Mouse (Mus musculus) hindbrain, embryonic 11.5 days (tissue): ENCODE data around the gene Coq10b. TPM values are rescaled to one million over a fixed set of nuclear protein-coding genes. Genes with fewer than 3 reads are reported as not detected.

Experiments used
- ATAC-seq: fragments of 200-750 bp; cut with Nextera tagmentation; 2 replicates; pipeline ENCODE4 v1.8.0; 2017; ENCODE audit warnings: mild to moderate bottlenecking, moderate TSS enrichment, moderate library complexity; ENCODE audit not compliant: low FRiP score
- DNase-seq: peaks from one replicate; pipeline ENCODE4 v3.0.0-alpha.2; 2015; ENCODE audit warnings: low spot score
- H3K27ac ChIP-seq: fragments of 300-500 bp; sonication (generic); 2 replicates; pipeline ENCODE4 v1.5.1; 2014; ENCODE audit warnings: mild to moderate bottlenecking, low read depth, low read length
- H3K27me3 ChIP-seq: fragments of 300-500 bp; sonication (generic); 2 replicates; pipeline ENCODE4 v1.6.1; 2014; ENCODE audit warnings: mild to moderate bottlenecking, low read length, moderate library complexity, mixed read lengths; ENCODE audit not compliant: control insufficient read depth, insufficient read depth
- H3K36me3 ChIP-seq: fragments of 300-500 bp; sonication (generic); 2 replicates; pipeline ENCODE4 v1.6.1; 2014; ENCODE audit warnings: mild to moderate bottlenecking, low read length, moderate library complexity, mixed read lengths; ENCODE audit not compliant: control insufficient read depth, insufficient read depth
- H3K4me1 ChIP-seq: fragments of 300-500 bp; sonication (generic); replicated peaks from 2 replicates; pipeline ENCODE4 v1.6.1; 2014; ENCODE audit warnings: low read length, mixed read lengths; ENCODE audit not compliant: control insufficient read depth, insufficient read depth
- H3K4me2 ChIP-seq: fragments of 300-500 bp; sonication (generic); replicated peaks from 2 replicates; pipeline ENCODE4 v1.6.1; 2014; ENCODE audit warnings: mild to moderate bottlenecking, low read depth, low read length
- H3K4me3 ChIP-seq: fragments of 300-500 bp; sonication (generic); 2 replicates; pipeline ENCODE4 v1.5.1; 2014; ENCODE audit warnings: low read depth, low read length
- H3K9ac ChIP-seq: fragments of 300-500 bp; sonication (generic); 2 replicates; pipeline ENCODE4 v1.6.1; 2014; ENCODE audit warnings: low read depth, low read length
- H3K9me3 ChIP-seq: fragments of 300-500 bp; sonication (generic); 2 replicates; pipeline ENCODE4 v1.6.1; 2016; ENCODE audit warnings: low read length; ENCODE audit not compliant: control insufficient read depth
- WGBS: fragments of 180-500 bp; shearing (Covaris S2); extraction: QIAGEN DNeasy Blood & Tissue Kit; methylation state at CpG from one replicate; pipeline ENCODE4 v1.1.7; 2014; 5-methylcytosine and 5-hydroxymethylcytosine counted together
- polyA plus RNA-seq: library from polyadenylated mRNA; unstranded; fragments of >200 nt; fragmentation: Nextera tagmentation; extraction: Ambion mirVana; gene quantifications from 2 replicates; pipeline ENCODE4 v1.2.1, GENCODE M21; 2014

The Coq10b gene
- polyA plus RNA-seq, 1 experiment from 2014 or later, result 41.4 TPM

- Histone ChIP-seq H3K27me3 (no peaks in the 10 kb centered on the region), H3K4me2 (no peak overlapping the region), H3K27ac (no peak overlapping the region), H3K9ac (no peak overlapping the region), H3K36me3 (peaks cover 6% of the 10 kb centered on the region; the same call in 1 of the 2 replicates), H3K4me3 (no peak overlapping the region), H3K4me1 (no peaks in the 10 kb centered on the region), H3K9me3 (no peaks in the 10 kb centered on the region)
- ATAC-seq, result no peak
- WGBS, result 79% methylated on average over 5 of the region's 5 CpGs
- DNase-seq, result no peak
These were observed 23.3 kb downstream of the Coq10b start for GRCm38 (mm10) chr1:55075652-55076394.

- Histone ChIP-seq H3K9ac (no peak overlapping the region), H3K36me3 (peaks cover 6% of the 10 kb centered on the region; the same call in 1 of the 2 replicates), H3K27me3 (no peaks in the 10 kb centered on the region), H3K4me1 (no peaks in the 10 kb centered on the region), H3K27ac (no peak overlapping the region), H3K9me3 (no peaks in the 10 kb centered on the region), H3K4me2 (no peak overlapping the region), H3K4me3 (no peak overlapping the region)
- no peak for ATAC-seq
- DNase-seq, result no peak
These were observed 23.8 kb downstream of the Coq10b start for GRCm38 (mm10) chr1:55076395-55076743.

GRCm38 (mm10) chr1:55076849-55077516, 24.4 kb downstream of the Coq10b start:
- no peak overlapping the region for H3K27ac ChIP-seq
- ATAC-seq (peak; percentile 22; the same call in 1 of the 2 replicates), DNase-seq (no peak)
- H3K4me3 ChIP-seq, result no peak overlapping the region
- H3K9ac ChIP-seq, result no peak overlapping the region
- H3K9me3 ChIP-seq, result no peaks in the 10 kb centered on the region
- H3K27me3 ChIP-seq, result no peaks in the 10 kb centered on the region
- peaks cover 6% of the 10 kb centered on the region; the same call in 1 of the 2 replicates for H3K36me3 ChIP-seq
- H3K4me1 ChIP-seq, result no peaks in the 10 kb centered on the region
- no peak overlapping the region for H3K4me2 ChIP-seq
- 86% methylated on average over 2 of the region's 2 CpGs for WGBS

- H3K36me3 ChIP-seq, result peaks cover 18% of the 10 kb centered on the region; the same call in 1 of the 2 replicates
- H3K27me3 ChIP-seq, result no peaks in the 10 kb centered on the region
- H3K9ac ChIP-seq, result no peak overlapping the region
- DNase-seq, result no peak
- H3K4me2 ChIP-seq, result no peak overlapping the region
- no peak for ATAC-seq
- 92% methylated on average over 4 of the region's 4 CpGs for WGBS
- H3K4me3 ChIP-seq, result no peak overlapping the region
- no peaks in the 10 kb centered on the region for H3K9me3 ChIP-seq
- no peak overlapping the region for H3K27ac ChIP-seq
- no peaks in the 10 kb centered on the region for H3K4me1 ChIP-seq
These were observed 27.1 kb downstream of the Coq10b start for GRCm38 (mm10) chr1:55079677-55080076.

GRCm38 (mm10) chr1:55082106-55082505, 29.5 kb downstream of the Coq10b start:
- Histone ChIP-seq H3K27me3 (no peaks in the 10 kb centered on the region), H3K4me1 (no peaks in the 10 kb centered on the region), H3K4me3 (no peak overlapping the region), H3K27ac (no peak overlapping the region), H3K9me3 (no peaks in the 10 kb centered on the region), H3K36me3 (peaks cover 18% of the 10 kb centered on the region; the same call in 1 of the 2 replicates), H3K4me2 (no peak overlapping the region), H3K9ac (no peak overlapping the region)
- DNase-seq (peak; percentile 25), ATAC-seq (no peak)
- WGBS, result 74% methylated on average over 1 of the region's 1 CpGs

- no peak for ATAC-seq
These were observed 33.3 kb downstream of the Coq10b start for GRCm38 (mm10) chr1:55085781-55086366.

GRCm38 (mm10) chr1:55086868-55087400, 34.4 kb downstream of the Coq10b start:
- DNase-seq (no peak), ATAC-seq (no peak)
- 2% methylated on average over 13 of the region's 13 CpGs for WGBS
- Histone ChIP-seq H3K4me3 (peak overlapping the region; percentile 91), H3K36me3 (peaks cover 12% of the 10 kb centered on the region; the same call in 1 of the 2 replicates), H3K27ac (peak overlapping the region; percentile 96), H3K9ac (peak overlapping the region; percentile 95), H3K4me2 (peak overlapping the region; percentile 77), H3K9me3 (no peaks in the 10 kb centered on the region), H3K27me3 (no peaks in the 10 kb centered on the region), H3K4me1 (0 out of 2 replicates have a peak, but pooled peaks cover 2% of the 10 kb centered on the region)

More at GRCm38 (mm10) chr1:55085781-55086366, 33.3 kb downstream of the Coq10b start:
- WGBS, result 55% methylated on average over 7 of the region's 7 CpGs
- H3K4me2 ChIP-seq, result peak overlapping the region; percentile 77; the same call in 1 of the 2 replicates
- no peak overlapping the region for H3K9ac ChIP-seq
- no peaks in the 10 kb centered on the region for H3K27me3 ChIP-seq
- H3K36me3 ChIP-seq, result peaks cover 12% of the 10 kb centered on the region; the same call in 1 of the 2 replicates
- H3K27ac ChIP-seq, result no peak overlapping the region
- H3K9me3 ChIP-seq, result no peaks in the 10 kb centered on the region
- DNase-seq, result no peak
- H3K4me3 ChIP-seq, result peak overlapping the region; percentile 91; the same call in 1 of the 2 replicates
- 0 out of 2 replicates have a peak, but pooled peaks cover 2% of the 10 kb centered on the region for H3K4me1 ChIP-seq

GRCm38 (mm10) chr1:55087401-55087904, 34.9 kb downstream of the Coq10b start:
- DNase-seq, result no peak
- peak; percentile 57 for ATAC-seq
- peak overlapping the region; percentile 96 for H3K27ac ChIP-seq
- H3K27me3 ChIP-seq, result no peaks in the 10 kb centered on the region
- H3K36me3 ChIP-seq, result peaks cover 9% of the 10 kb centered on the region; the same call in 1 of the 2 replicates
- under 1% methylated on average over 46 of the region's 57 CpGs for WGBS
- H3K4me2 ChIP-seq, result peak overlapping the region; percentile 77
- peak overlapping the region; percentile 95 for H3K9ac ChIP-seq
- 0 out of 2 replicates have a peak, but pooled peaks cover 2% of the 10 kb centered on the region for H3K4me1 ChIP-seq
- H3K4me3 ChIP-seq, result peak overlapping the region; percentile 91
- H3K9me3 ChIP-seq, result no peaks in the 10 kb centered on the region
